Mouse (Mus musculus) kidney, adult 2 months (tissue): ENCODE measurements at regions not wholly inside any gene's neighbourhood (a gene's known extent, or its start where the extent isn't known, plus 50 kb on each side); places are given as distances from the start of the nearest gene placed in this dataset.

Source experiments
- CTCF ChIP-seq: fragments of 200-500 bp; conservative IDR thresholded peaks from 2 replicates; pipeline ENCODE4 v1.5.1; 2011; ENCODE audit warnings: low read depth, mild to moderate bottlenecking, control low read depth, low read length, moderate library complexity, mixed read lengths; ENCODE audit not compliant: insufficient read depth, insufficient read length
- POLR2A ChIP-seq: fragments of 200-500 bp; IDR thresholded peaks from one replicate; pipeline ENCODE4 v1.6.1; 2011; ENCODE audit warnings: low read depth, low read length, control low read depth

DNA sequence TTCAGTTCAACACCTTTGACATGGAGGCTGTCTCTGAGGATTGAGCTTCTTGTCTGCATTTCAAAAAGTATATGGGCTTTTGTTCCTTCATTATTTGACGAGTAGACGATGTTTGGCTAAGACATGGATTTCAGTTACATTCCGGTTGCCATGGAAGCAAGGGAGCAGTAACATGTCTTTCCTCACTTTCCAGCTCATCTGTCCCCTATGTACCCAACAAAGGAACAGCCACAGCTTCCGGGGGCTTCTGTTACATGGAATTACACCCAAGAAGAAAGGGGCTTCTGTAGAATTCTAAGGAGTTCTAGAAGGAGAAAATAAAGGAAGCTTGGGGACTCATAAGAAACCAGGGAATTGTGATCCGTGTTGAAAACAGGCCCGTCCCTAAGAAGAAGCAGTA, 202.8 kb downstream of the Ccdc71l start:
- TF ChIP-seq CTCF (no peak), POLR2A (no peak)
